Mouse (Mus musculus) spleen, postnatal 36 days (tissue): ENCODE data around the gene Tyro3.

Experiments
- DNase-seq, 2 experiments: peaks; one replicate each; pipeline ENCODE4 v3.0.0; 2022; ENCODE audit warnings: low spot score in 2 of 2, mixed read lengths in 1 of 2

The Tyro3 gene

DNA sequence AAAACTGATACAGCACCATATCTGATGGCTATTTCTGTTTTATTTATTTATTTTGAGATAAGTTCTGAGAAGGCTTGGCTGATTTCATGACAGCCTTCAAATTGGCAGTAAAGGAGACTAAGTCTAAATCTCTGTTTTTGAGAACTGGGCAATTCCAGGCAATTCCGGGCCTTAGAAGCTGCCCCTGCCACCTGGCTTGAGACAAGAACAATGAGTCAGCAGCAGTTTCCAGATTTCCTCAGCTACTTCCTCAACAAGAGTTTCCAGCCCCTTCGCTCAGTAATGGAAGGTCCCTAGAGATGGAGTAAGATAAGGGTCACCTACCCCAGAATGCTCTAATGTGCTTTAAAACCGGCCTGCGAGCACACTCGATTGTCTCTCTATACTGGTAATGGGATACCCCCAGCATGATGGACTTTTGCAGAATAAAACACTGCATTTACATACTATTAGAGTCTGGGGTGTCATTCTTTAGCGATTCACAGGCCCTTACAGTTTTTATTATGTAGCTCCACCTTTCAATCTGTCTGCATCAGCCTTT lies 57.8 kb downstream of the Tyro3 start:
- DNase-seq = no peak

DNA sequence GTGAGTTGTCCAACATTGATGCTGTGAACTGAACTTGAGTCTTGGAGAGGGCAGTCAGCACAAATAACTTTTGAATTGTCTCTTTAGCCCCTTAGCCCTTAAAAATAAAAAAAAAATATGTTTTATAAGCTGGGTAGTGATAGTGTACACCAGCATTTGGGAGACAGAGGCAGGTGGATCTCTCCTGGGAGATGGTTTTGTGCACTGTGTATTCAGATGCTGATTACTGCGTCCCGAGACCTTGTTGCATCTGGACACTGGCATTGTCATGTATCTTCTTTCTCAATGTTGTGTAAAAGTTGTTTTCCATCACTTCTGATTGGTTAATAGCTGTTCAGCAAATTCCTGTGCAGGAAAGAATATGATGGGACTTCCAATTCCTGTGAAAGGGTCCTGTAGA lies 59.8 kb downstream of the Tyro3 start:
- no peak for DNase-seq

DNA sequence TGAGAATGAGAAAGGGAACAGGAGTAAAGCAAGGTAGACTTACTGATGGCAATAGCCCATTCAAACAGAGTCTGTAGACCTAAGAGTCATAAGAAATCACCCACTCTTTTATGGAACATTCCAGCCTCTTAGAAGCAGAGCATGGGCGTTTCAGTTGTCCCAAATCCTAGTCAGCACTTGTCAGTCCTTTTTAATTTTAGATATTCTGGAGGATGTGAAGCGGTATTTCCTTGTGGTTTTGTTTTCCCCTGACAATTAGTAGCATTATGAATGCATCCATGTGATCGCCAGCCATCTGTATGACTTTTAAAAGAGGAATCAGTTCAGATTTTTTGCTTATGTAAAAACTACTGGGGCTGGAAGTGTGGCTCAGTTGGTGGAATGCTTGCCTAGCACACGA lies 67.0 kb downstream of the Tyro3 start:
- no peak for DNase-seq
